Mouse (Mus musculus) gastrocnemius, postnatal 10 days (tissue): Measurements from ENCODE around the gene Hhipl1. TPM values are rescaled to one million over a fixed set of nuclear protein-coding genes. Genes with fewer than 3 reads are reported as not detected.

Experiments used
- DNase-seq: peaks from one replicate; pipeline ENCODE4 v3.0.0; 2021; ENCODE audit warnings: mixed read lengths
- total RNA-seq, 2 experiments: library from RNA; stranded (reverse); gene quantifications; 2 replicates each; pipeline ENCODE4 v1.2.3; 2021

Hhipl1 gene
- total RNA-seq, 2 experiments from 2014 or later, result 0.38 to 0.54 TPM

- peak; percentile 72 for DNase-seq
Measured at GRCm38 (mm10) chr12:108365340-108365739, 59.3 kb downstream of the Hhipl1 start.

- DNase-seq, result no peak
Measured at GRCm38 (mm10) chr12:108365868-108366267, 59.8 kb downstream of the Hhipl1 start.

- no peak for DNase-seq
Measured at GRCm38 (mm10) chr12:108367909-108368308, 61.8 kb downstream of the Hhipl1 start.

DNA sequence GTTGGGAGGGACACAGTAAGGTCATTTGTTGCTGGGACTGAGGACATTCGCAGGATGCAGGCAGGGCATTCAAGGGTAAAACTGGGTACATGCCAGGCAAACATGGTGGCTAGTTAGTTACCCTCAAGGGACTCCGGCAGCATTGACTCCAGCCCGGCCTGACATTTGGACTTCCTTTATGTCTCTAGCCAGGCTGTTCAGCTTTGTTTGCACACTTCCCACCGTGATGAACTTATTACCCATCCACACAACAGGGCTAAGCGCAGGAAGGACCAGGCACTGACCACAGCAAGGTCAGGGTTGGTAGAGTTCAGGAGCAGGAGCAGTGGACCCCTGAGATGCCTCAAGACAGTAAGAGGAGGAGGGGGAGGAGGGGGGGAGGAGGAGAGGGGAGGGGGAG is 62.9 kb downstream of the Hhipl1 start:
- DNase-seq, result no peak

DNA sequence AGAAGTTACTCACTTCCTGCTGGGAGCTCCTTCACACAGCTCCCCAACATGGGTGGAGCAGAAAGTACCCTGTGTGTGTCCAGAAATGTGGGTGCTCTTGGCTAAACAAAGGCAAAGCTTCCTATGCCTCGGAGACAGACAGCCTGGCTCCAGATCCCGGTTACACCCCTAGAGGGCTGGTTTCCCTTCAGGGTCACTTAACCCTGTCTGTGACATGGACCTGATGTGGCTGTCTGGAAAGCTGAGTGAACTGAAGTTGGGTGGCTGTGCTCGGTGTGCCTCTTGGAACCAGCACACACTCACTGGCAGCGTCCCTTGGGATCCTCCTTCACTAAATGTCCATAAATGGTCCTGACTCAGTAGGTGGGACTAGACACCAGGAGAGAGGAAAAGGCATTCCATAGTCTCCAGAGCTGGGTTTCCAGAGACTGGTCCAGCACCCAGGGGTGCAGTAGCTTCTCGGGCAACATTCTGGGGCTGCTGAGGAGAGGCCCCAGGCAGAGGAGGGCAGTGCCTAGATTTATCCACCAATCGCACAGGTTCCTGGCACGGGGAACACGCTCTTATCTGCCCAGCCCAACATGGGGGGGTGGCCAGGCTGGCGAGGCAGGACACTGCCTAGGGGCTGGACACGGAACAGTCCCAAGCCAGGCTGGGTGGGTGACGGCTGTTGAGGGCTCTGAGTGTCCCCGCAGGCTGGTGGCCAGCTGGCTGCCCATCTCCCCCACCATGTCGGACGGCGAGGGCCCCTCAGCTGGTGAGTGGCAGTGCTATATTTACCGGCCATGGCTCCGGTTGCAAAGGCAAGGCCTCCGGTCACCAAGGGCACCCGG is 64.7 kb downstream of the Hhipl1 start, which contains the start of gene Eml1:
Eml1 (plus strand) TSS at position 362 of the 833 bp plus-strand sequence.
- DNase-seq, result peak; percentile 54

- DNase-seq, result no peak
Measured at GRCm38 (mm10) chr12:108371429-108371765, 65.3 kb downstream of the Hhipl1 start.

DNA sequence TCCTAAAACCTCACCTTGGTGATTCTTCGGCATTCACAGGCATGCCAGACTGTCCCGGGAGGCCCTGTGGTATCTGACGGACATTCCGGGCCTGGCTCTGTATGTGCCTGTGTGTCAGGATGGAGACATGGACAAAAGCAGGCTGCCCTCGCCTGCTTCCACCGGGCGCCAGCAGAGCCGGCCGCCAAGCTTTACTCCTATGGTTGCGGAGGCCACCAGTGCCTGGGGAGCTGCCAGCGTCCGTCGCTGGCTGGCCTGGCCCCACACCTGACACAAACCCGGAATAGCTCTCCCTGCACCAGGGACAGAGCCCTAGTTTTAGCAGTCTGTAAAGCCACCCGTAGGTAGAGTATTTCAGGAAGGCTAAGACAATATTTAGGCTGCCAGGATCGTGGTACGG is 66.2 kb downstream of the Hhipl1 start:
- peak; percentile 49 for DNase-seq

DNA sequence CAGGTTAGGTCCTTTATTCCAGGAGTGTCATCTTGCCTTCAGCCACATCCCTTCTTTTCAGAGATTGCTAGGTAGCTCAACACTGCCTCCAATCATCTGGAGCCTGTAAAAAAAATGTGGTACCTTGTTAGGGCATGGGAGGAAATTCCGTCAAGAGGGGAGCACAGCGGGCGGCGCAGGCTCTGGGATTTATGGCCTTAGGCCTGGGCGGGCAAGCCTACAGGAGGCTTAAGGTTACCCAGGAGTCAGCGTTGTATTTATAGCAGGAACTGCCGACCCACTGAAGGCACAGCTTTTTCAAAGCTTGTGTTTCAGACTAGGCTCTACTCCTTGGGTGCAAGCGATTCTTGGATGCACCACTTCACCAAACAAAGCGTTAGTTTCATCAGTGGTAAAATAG is 67.5 kb downstream of the Hhipl1 start:
- peak; percentile 42 for DNase-seq

- DNase-seq, result no peak
Measured at GRCm38 (mm10) chr12:108374689-108375088, 68.6 kb downstream of the Hhipl1 start.

DNA sequence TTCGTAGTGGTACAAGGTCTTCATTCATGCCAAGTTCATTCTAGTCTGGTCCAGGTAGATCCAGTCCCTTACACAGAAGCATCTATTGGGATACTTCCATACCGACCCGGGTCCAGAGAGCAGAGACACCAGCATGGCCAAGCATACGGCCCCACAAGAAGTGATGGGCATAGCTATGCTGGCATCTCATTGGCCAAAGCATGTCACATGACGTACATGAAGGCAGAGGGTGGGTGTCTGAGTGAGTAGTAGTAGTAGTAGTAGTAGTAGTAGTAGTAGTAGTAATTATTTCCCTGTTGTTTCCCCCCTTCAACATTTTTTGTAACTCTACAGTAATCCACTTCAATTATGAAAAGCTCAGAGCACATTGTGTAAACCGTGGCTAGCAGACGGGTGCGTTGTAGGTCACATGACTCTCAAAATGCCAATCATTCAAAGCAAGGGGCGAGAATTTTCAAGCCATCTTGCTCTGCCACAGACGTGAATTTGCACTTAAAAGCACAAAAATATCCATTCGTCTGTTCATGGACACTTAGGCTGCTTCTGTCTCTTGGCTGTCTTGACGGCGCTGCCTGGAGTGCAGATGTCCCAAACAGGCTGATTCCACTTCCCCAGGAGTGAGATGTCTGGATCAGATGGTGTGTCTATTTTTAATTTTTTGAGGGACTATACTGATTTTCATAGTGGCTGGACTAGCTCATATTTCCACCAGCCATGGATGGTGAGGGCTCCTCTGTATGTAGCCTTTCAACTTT is 72.5 kb downstream of the Hhipl1 start:
- no peak for DNase-seq

Other genes starting within 250 kb of the Hhipl1 start
- gene Setd3, start 127.0 kb upstream of the Hhipl1 start, total RNA-seq, result 10 to 100 TPM; 82.7 to 91.8 TPM
- 10 to 100 TPM; 30.1 to 32.2 TPM for gene Ccnk, start 126.7 kb upstream of the Hhipl1 start, total RNA-seq
- 1 to 10 TPM; 5.0 to 5.1 TPM for gene Ccdc85c, start 30.8 kb upstream of the Hhipl1 start, total RNA-seq
- gene Cyp46a1, start 28.1 kb downstream of the Hhipl1 start, total RNA-seq, result 1 to 10 TPM; 1.1 to 1.5 TPM
- gene Eml1, start 64.7 kb downstream of the Hhipl1 start, total RNA-seq, result 100 to 1,000 TPM; 127 to 132 TPM
- gene Evl, start 248.4 kb downstream of the Hhipl1 start, total RNA-seq, result 10 to 100 TPM; 46.3 to 55.1 TPM